Mouse (Mus musculus): ENCODE data around the gene Ptpn11. TPM values are rescaled to one million over a fixed set of nuclear protein-coding genes. Genes with fewer than 3 reads are reported as not detected.
A peak's percentile ranks its signal among the peaks of the same experiment; 100 is the strongest.

Ptpn11 gene
- total RNA-seq, 2 experiments from 2014 or later = 96.8 to 96.9 TPM

GRCm38 (mm10) chr5:121179077-121179857, 11.9 kb downstream of the Ptpn11 start:
- DNase-seq = no peak

GRCm38 (mm10) chr5:121172835-121173234, 18.4 kb downstream of the Ptpn11 start:
- no peak for DNase-seq

- no peak for DNase-seq
Measured at GRCm38 (mm10) chr5:121169588-121169987, 21.6 kb downstream of the Ptpn11 start.

DNA sequence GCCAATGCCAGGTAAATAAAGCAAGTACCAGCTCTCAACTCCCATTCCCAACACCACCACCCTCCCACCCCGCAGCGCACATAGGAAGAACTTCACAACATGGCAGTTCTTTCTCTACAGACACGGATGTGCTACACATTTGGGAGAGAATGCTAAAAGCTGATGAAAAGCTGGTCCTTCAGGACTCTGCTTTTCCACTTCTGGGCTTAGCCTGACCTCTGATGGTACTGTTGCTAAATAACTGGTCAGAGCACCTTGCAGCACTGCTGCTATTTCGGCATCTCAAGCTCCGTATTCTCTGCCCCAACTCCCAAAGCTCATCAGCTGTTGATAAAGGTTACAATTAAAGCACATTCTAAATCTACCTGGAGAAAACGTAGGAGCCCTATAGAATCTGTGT, 24.3 kb downstream of the Ptpn11 start:
- no peak for DNase-seq

DNA sequence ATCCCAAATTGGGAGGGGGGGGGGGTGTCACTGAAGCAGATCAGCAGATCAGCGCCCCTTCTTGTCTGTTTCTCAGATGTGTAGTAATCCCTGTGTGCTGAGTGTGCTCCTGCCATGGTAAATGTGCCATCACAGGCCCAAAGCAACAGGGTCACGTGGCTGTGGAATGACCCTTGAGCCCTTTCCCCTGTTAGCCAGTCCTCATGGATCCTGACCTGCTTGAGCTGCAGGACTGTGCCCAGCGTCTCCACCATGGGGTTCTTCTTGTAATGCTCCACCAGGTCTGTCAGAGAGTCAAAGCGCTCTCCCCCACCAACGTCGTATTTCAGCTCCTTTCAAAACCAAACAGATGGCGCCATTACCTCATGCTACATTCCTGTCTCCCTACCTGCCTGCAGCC, 28.3 kb downstream of the Ptpn11 start:
- no peak for DNase-seq

- DNase-seq = no peak
Measured at GRCm38 (mm10) chr5:121162285-121162684, 28.9 kb downstream of the Ptpn11 start.

- no peak for DNase-seq
Measured at GRCm38 (mm10) chr5:121158966-121159365, 32.2 kb downstream of the Ptpn11 start.

DNA sequence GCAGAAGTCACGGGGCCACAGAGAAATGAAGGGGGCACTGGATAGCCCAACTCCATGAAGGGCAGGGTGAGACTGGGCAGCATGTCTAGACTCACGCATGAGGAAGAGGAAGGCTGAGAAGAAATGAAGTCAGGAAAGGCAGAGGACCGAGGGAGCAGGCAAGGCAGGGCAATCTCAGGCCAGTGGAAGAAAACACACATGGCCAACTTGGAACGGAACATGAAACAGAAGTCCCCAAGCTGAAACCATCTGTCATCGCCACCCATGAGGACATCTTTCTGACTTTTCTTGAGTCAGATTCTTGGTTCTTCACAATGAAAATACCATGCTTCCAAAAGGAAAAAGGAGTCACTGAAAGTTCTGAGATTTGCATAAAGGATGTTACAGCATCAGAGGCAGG, 33.7 kb downstream of the Ptpn11 start:
- DNase-seq = no peak

DNA sequence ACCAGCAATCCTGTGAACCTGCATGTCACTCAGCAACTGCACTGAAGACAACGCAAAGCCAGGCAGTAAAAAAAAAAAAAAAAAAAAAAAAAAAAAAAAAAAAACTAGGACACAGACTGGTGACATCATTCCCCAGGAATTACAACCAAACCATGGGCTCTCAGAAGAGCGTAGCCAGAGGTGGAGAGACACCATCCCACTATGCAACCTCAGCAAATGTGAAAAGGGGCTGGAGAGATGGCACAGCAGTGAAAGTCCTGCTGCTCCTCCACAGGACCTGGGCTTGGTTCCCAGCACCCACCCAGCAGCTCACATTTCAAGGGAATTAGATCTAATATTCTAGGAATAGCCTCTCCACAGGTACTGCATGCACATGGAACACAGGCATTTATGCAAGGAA, 34.2 kb downstream of the Ptpn11 start:
- DNase-seq = no peak

DNA sequence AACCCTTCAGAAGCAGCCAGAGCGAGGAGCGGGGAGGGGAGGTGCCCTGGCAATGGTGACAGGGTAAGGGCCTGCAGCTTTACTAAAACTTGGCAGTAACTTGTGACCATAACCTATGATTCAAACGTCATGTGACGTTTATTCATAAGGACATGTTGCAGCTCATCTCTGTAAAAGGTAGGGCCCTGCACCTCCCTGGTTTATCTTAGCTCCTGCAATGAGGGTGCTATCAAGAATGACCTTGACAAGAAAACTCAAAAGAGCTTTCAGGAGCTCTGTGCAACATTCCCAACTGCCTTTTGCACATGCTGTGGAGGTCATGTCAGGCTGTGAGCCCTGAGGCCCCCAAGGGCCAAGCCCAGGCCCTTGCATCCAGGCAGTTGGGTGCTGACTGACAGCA, 35.1 kb downstream of the Ptpn11 start:
- DNase-seq = no peak

GRCm38 (mm10) chr5:121150684-121151083, 40.5 kb downstream of the Ptpn11 start:
- peak in 1 of 2 experiments; percentile 33 for DNase-seq

DNA sequence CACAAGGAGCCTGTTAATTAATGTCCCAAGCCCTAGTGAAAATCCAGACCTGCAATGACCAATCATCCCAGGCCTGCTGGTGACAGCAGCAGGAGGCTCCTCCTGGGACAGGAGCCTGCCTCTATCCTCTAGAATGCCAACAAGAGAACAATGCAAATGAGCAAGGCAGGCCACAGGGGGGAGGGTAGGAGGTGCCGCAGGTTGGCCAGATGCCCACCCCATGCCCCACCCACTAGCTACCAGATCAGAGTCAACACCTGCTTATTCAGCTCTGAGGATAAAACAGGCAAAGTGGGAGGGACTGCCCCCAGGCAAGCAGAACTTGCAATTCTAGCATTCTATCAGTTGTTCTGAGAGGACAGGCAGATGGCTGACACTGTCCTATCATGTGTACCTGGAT, 42.0 kb downstream of the Ptpn11 start:
- DNase-seq = no peak

DNA sequence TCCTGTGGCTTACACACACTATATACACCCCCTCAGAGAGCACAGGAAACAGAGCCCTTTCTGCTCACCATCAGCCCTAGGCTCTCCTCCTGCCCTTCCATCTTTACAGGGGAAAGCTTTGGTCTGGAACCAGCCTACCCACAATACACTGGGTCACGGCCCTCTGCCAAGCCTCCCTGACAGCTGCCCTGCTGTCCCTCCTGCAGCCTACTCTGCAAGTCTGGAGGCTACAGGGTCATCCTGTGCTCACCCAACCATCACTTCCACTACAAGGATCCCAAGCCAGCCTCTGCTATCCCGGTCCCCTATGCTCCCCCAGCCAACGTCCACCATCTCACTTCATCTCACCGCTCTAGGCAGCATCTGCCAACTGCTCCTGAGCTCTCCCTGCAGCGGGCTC, 44.9 kb downstream of the Ptpn11 start:
- DNase-seq = no peak

GRCm38 (mm10) chr5:121145609-121146008, 45.6 kb downstream of the Ptpn11 start:
- no peak for DNase-seq

GRCm38 (mm10) chr5:121144441-121145238, 46.6 kb downstream of the Ptpn11 start:
- no peak for DNase-seq

- DNase-seq = peak in 1 of 2 experiments; percentile 39
Measured at GRCm38 (mm10) chr5:121142431-121143119, 48.6 kb downstream of the Ptpn11 start.

- DNase-seq = no peak
Measured at GRCm38 (mm10) chr5:121140276-121140675, 50.9 kb downstream of the Ptpn11 start.

GRCm38 (mm10) chr5:121137125-121137524, 54.1 kb downstream of the Ptpn11 start:
- DNase-seq = no peak

DNA sequence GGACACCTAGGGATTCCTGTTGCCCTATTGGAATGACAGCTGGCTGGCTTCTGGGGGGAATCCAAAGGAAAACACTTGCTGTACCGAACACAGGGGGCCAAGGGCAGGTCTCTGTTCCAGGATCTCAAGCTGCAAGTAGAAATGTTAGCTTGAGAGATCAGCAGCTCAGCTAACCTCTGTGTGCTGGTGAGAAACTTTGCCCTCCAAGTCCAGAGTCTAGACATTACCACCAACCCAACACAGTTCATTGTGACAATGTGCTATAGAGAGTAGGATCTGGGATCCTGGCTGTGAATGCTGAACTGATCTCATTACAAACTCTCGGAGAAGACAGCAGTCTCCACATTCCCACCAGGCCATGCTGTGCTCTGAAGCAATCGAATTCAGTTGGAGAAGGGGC, 59.4 kb downstream of the Ptpn11 start:
- no peak for DNase-seq

DNA sequence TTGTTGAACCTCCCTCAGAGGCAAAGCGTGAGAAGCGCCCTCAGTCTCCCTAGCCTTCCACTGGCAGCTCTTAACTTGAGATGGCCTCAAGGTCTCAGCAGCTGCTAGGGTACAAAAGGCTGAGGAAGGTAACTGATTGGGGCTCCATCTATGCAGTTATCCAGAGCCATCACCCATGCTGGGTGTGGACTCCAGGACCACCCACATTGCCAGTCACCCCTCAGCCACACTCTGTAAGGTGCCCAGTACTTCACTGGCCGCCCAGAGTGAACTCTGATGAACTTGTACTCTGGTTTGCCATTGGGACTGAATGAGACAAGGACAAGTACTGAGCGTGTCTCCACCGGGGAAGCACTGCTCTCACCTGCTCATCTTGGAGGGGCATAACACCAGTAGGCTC, 61.9 kb downstream of the Ptpn11 start:
- no peak for DNase-seq

- no peak for DNase-seq
Measured at GRCm38 (mm10) chr5:121126051-121126450, 65.1 kb downstream of the Ptpn11 start.

- no peak for DNase-seq
Measured at GRCm38 (mm10) chr5:121125563-121125962, 65.6 kb downstream of the Ptpn11 start.

All from layer of hippocampus, postnatal 36 days (tissue).